Mouse (Mus musculus) cerebellum, adult 11 months (tissue): ENCODE measurements around the gene Ctnna2.

Source experiments
- DNase-seq: peaks from one replicate; pipeline ENCODE4 v3.0.0; 2022

Gene Ctnna2

DNA sequence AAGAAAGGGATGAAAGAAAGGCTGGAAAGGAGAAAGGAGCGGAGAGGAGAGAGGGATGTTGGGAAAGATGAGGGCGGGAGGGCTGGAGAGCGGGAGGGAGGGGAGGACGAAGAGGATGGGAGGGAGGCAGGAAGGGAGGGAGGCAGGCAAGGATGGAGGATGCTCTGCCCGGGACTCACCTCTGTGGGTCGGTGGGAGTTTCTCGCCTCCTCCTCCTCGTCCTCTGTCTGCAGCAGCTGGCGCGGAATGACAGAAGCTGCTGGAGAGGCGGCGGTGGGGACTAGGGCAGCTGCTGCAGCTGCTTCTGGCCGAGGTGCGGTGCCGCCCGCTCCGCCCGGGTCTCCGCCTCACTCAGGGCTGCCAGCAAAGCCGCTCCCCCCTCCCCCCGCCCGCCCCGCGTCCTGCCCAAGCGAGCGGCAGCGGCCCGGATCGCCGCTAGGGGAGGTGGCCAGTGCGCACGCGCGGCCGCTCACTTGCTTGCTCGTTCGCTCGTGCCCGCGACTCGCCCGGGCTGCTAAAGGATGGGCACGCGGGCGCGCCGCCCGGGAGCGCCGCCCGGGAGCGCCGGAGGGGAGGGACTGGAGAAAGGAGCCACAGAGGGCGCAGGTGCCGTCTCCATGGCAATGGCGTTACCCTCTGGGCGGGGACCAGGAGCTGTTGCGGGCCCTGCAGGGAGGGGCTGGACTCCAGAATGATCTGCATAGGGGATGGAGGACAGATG is at the start of gene Ctnna2:
Gene Ctnna2 (minus strand): TSS at position 459 of the 721 bp plus-strand sequence.
- DNase-seq = peak; percentile 99

DNA sequence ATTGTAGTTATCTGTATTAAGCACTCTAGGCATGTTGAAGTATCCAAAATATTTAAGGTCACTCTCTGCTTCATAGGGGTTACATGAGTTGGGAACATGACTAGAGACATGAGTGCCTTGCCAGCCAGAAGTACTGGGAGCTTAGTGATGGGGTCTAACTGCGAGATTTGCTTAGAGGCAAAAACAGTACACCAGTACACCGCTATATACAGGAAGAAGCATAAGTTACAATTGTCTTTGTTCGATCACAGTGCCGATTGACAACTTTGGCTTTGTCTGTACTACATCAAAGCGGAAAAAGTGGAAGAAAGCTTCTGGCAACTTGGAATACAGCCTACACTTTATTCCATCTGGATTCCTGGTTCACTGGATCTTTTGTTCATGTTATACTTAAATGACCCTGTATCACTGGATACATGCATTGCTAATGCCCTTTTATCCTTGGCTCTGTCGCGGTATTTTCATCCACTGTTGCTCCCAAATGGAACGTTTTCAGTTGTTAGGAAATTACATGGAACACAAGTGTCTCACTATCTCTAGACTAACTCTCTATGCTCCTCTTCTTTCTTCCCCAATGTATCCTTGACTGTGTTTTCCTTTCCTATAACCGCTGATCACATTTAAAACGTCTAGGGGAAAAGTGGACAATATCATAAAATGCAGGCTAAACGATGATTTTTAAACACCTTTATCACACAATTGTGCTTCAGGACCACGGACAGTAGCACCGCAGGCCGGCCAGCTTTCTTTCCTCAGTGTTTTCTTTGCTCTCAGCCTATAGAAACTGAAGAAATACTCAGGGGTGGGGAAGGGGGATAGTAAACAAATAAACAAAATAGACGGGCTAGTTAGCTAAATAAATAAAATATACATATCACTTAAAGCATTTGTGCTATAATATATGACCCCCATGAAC is 896 bp upstream of the Ctnna2 start:
- DNase-seq = no peak

GRCm38 (mm10) chr6:77978476-77979240 is 841 bp downstream of the Ctnna2 start:
- DNase-seq = no peak

- peak; percentile 12 for DNase-seq
Observed at GRCm38 (mm10) chr6:77970545-77971242, 8.8 kb downstream of the Ctnna2 start.

DNA sequence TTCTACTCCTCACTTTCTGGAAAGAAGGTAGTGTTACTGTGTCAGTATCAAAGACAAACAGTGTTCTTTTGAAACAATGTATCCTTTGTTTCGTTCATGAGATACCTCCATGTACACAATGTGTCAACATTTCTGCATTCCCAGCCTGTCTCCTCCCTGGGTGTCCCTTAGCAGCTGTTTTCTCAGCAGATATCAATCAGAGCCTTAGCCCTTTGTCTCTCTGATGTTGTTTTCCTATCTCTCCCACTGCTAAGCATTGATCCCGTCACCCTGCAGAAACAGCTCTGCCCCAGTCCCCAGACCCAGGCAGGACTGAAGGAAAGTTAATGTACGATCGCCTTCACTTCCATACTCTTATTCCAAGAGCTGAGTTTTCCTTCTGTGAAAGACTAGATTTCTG is 9.7 kb downstream of the Ctnna2 start:
- no peak for DNase-seq

DNA sequence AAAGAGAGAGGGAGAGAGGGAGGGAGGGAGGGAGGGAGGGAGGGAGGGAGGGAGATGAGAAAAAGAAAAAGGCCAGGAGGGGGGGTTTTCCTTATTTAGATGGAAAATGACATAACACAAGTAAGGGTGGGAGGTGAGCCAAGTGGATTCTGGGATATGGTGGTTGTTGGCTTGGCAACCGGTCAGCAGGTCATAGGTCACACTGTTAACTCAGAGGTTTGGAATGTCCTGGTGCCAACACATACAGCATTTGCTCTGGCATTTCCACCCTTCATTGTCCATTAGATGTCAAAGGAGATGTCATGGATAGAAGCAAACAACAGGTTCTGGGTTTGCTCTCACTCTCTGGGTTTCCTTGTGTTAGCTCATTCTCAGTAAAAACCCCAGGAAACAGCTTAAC is 17.5 kb downstream of the Ctnna2 start:
- DNase-seq = no peak

GRCm38 (mm10) chr6:77951276-77951675 is 28.2 kb downstream of the Ctnna2 start:
- DNase-seq = peak; percentile 39

GRCm38 (mm10) chr6:77950690-77951089 is 28.8 kb downstream of the Ctnna2 start:
- no peak for DNase-seq

GRCm38 (mm10) chr6:77929375-77929774 is 50.1 kb downstream of the Ctnna2 start:
- DNase-seq = no peak

DNA sequence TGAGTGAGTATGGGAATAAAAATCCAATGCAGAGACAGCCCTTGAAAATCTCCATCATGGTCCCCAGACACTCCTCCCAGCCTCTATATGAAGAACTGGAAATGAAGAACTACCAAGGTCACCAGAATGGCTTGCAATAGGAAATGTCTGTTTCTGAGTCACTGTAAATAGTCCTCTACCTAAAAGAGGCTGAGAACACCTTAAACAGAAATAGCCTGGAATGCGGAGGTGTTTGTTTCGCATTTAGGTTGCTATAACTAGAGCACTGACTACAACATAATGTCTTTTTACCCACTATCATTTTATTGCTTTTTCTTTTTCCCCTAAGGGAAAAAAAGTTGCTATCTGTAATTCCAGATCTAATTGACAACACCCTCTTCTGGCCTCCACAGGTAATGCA is 106.3 kb downstream of the Ctnna2 start:
- no peak for DNase-seq

GRCm38 (mm10) chr6:77869313-77869712 is 110.2 kb downstream of the Ctnna2 start:
- no peak for DNase-seq

GRCm38 (mm10) chr6:77868119-77868518 is 111.4 kb downstream of the Ctnna2 start:
- DNase-seq = no peak

- no peak for DNase-seq
Observed at GRCm38 (mm10) chr6:77863379-77863778, 116.1 kb downstream of the Ctnna2 start.

DNA sequence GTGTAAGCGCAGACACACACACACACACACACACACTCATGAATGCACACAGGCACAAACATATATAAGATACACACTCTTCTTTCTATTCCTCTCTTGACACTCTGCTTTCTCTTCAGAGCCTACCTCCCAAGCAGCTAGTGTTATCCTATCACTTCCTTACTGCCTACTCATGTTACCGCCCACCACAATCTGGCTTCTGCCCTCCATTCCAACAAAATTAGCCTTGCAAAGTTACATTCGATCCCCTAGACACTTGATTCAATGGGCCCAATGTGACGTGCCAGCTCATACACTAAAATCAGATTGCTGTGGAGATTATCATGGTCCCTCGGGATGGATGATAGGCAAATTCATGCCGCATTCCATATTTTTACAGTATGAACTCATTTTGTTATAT is 116.7 kb downstream of the Ctnna2 start:
- DNase-seq = no peak

- DNase-seq = no peak
Observed at GRCm38 (mm10) chr6:77849438-77849837, 130.1 kb downstream of the Ctnna2 start.

GRCm38 (mm10) chr6:77848796-77849195 is 130.7 kb downstream of the Ctnna2 start:
- DNase-seq = no peak

GRCm38 (mm10) chr6:77847651-77848050 is 131.8 kb downstream of the Ctnna2 start:
- no peak for DNase-seq

DNA sequence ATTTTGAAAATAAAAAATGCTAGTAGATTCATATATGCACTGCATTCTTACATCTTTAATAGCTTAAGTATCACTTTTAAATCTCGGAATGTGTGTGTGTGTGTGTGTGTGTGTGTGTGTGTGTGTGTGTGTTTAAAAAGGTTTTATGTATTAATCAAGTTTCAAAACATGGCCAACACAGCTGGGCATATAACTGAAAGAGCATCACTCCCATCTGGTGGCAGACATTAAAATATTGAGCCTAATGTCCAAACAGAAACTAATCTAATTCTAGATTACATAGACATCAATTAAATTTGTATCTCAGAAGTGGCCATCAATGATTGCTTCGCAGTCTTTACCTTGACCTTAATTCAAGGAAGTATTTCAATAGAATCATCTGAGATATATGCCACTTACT is 140.4 kb downstream of the Ctnna2 start:
- DNase-seq = no peak

GRCm38 (mm10) chr6:77838653-77839052 is 140.8 kb downstream of the Ctnna2 start:
- DNase-seq = no peak

GRCm38 (mm10) chr6:77837543-77837942 is 142.0 kb downstream of the Ctnna2 start:
- DNase-seq = no peak

GRCm38 (mm10) chr6:77834680-77835079 is 144.8 kb downstream of the Ctnna2 start:
- DNase-seq = no peak

GRCm38 (mm10) chr6:77827526-77827925 is 152.0 kb downstream of the Ctnna2 start:
- DNase-seq = no peak

DNA sequence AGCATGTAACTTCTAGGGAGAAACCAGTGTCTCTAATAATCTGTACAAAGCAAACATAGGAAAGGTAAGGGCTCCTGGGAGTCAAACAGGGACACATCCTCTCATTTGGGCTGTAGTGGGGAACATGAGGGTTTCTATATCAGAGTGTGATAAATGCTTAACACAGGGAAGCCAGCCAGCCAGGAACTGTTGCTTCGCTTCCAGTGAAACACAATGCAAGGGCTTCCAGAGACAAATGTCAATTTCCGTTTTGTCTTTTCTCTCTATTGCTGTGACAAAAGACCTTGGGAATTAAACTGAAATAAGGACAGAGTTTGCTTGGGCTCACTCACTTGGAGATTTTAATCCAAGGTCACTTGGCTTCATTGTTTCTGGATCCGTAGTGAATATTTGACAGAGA is 162.4 kb downstream of the Ctnna2 start:
- no peak for DNase-seq
